Mouse (Mus musculus) limb, embryonic 12.5 days (tissue): Measurements from ENCODE around the gene Prr19. TPM values are rescaled to one million over a fixed set of nuclear protein-coding genes. Genes with fewer than 3 reads are reported as not detected.

Experiments used
- ATAC-seq: fragments of 200-750 bp; cut with Nextera tagmentation; 2 replicates; pipeline ENCODE4 v1.8.0; 2017; ENCODE audit warnings: low read depth, moderate TSS enrichment; ENCODE audit not compliant: insufficient number of reproducible peaks, insufficient read depth, low FRiP score, low TSS enrichment
- H3K27ac ChIP-seq: fragments of 300-500 bp; sonication (generic); 2 replicates; pipeline ENCODE4 v1.5.1; 2016; ENCODE audit warnings: mild to moderate bottlenecking, moderate library complexity
- H3K27me3 ChIP-seq: fragments of 300-500 bp; sonication (generic); 2 replicates; pipeline ENCODE4 v1.6.1; 2016; ENCODE audit warnings: mild to moderate bottlenecking, moderate library complexity
- H3K36me3 ChIP-seq: fragments of 300-500 bp; sonication (generic); 2 replicates; pipeline ENCODE4 v1.6.1; 2016; ENCODE audit warnings: mild to moderate bottlenecking, moderate library complexity
- H3K4me1 ChIP-seq: fragments of 300-500 bp; sonication (generic); replicated peaks from 2 replicates; pipeline ENCODE4 v1.6.1; 2016
- H3K4me2 ChIP-seq: fragments of 300-500 bp; sonication (generic); 2 replicates; pipeline ENCODE4 v1.6.1; 2016; ENCODE audit warnings: mild to moderate bottlenecking, moderate library complexity
- H3K4me3 ChIP-seq: fragments of 300-500 bp; sonication (generic); replicated peaks from 2 replicates; pipeline ENCODE4 v1.5.1; 2016; ENCODE audit warnings: mild to moderate bottlenecking
- H3K9ac ChIP-seq: fragments of 300-500 bp; sonication (generic); replicated peaks from 2 replicates; pipeline ENCODE4 v1.6.1; 2016; ENCODE audit warnings: mild to moderate bottlenecking, moderate library complexity
- H3K9me3 ChIP-seq: fragments of 300-500 bp; sonication (generic); 2 replicates; pipeline ENCODE4 v1.6.1; 2016; ENCODE audit warnings: mild to moderate bottlenecking, moderate library complexity
- WGBS: fragments of 180-500 bp; shearing (Covaris S2); methylation state at CpG from one replicate; pipeline ENCODE4 v1.1.7; 2016; 5-methylcytosine and 5-hydroxymethylcytosine counted together
- polyA plus RNA-seq: library from polyadenylated mRNA; unstranded; fragments of >200 nt; fragmentation: Nextera tagmentation; extraction: Ambion mirVana; gene quantifications from 2 replicates; pipeline ENCODE4 v1.2.1, GENCODE M21; 2016

Gene Prr19
- polyA plus RNA-seq, 1 experiment from 2014 or later, result 0.66 TPM

DNA sequence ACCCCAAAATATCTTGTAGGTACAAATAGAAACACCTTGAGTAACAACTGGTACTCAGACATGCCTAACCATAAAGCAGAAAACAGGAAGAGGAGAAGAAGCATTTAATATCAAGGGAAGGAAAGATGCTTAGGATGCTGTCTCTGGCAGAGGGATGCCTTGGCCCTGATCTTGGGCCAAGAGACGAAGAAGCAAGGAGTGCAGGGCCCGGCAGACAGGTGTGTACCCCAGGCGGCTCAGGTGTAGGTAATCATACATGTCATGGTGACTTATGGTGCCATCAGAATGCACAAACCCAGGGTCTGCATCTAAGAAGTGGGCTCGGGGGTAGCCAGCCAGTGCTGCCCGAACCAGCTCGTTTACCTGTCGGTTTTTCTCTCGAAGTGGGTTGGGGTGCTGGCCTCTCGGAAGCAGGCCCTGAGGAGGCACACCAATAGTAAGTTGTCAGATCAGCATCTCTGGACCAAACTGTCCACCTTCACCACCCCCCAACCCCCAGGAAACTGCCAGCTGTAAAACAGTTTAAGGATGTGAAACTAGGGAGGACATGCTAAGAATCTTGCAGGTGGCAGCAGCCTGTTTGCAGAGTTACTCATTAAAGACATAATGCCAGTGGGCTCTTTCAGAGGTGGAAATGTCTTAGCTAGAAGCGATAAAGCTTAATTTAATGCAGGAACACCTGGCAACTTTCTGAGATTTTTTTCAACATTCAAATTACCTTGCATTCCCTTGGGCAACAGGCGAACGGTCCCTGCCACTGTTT is 6.1 kb upstream of the Prr19 start:
- 87% methylated on average over 12 of the region's 12 CpGs for WGBS
- Histone ChIP-seq H3K4me3 (no peak overlapping the region), H3K27ac (no peak overlapping the region), H3K36me3 (peaks cover 62% of the 10 kb centered on the region), H3K27me3 (no peaks in the 10 kb centered on the region), H3K9me3 (no peaks in the 10 kb centered on the region), H3K4me2 (no peak overlapping the region), H3K9ac (no peak overlapping the region), H3K4me1 (peaks cover 19% of the 10 kb centered on the region)
- no peak for ATAC-seq

DNA sequence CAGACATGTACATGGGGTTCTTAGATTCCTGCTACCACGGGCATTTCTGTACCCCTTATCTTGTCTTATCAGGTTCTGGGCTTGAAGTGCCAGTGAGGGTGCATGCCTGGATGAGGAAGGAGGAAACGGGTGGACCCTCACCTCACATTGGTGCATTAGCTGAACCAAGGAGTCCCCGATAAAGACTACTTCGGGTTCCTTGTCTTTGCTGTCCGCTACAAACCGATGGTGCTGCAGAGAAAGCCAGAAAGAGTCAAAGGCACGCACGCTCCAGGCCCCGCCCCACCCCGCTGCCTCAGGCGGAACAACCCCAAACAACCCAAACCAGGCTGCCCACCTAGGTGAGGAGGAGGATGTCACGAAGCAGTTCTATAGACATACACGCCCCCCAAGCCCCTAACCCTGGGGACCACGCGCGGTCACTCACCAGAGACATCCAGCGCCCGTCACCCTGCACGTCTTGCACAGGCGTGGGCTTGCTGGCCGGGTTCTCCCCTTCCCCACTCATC is 4.2 kb upstream of the Prr19 start:
- H3K4me2 ChIP-seq, result peak overlapping the region; percentile 79
- under 1% methylated on average over 21 of the region's 21 CpGs for WGBS
- no peaks in the 10 kb centered on the region for H3K9me3 ChIP-seq
- peak overlapping the region; percentile 91 for H3K9ac ChIP-seq
- H3K4me3 ChIP-seq, result peak overlapping the region; percentile 87
- H3K4me1 ChIP-seq, result peaks cover 19% of the 10 kb centered on the region
- peaks cover 44% of the 10 kb centered on the region for H3K36me3 ChIP-seq
- H3K27me3 ChIP-seq, result no peaks in the 10 kb centered on the region
- H3K27ac ChIP-seq, result peak overlapping the region; percentile 97
- peak; percentile 21; the same call in 1 of the 2 replicates for ATAC-seq

DNA sequence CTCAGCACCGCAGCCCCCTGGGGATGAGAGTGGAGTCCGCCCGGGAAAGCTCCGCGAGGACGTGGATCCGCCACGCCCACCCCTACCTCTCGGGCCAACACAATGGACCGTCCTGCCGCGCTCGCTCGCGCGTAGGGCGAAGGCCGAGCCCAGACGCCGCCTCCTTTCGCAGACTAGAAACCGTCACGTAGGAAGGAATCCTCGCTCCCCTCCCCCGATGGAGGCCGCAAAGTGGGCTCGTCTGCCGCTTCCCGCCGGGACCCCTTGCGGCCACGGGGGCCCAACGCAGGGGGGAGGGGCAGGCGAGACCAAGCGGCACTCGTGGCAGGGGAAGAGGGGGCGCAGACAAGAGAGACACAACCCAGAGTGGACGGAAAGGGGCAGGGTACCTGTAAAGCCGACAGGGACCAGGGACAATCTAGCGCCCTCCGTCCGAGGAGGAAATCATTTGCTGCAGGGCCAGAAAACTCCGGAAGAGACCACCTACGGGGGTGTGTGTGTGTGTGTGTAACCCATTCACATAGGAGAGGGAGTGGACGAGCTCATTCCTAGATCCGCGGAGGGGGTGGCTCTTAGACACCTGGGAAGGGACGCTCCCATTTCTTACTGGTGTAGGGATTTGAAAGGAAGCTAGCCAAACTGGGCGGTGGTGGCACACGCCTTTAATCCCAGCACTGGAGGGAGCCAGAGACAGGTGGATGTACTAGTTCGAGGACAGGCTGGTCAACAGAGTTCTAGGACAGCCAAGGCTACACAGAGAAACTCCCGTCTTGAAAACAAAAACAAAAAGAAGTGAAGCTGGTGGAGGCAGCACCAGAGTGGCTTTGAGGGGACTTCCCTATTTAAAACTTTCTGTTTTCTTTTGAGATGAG is 3.5 kb upstream of the Prr19 start, which contains the start of gene Pafah1b3:
TSS of gene Pafah1b3 (minus strand) at position 533 of the 872 bp plus-strand sequence.
- under 1% methylated on average over 52 of the region's 52 CpGs for WGBS
- peak; percentile 93 for ATAC-seq
- peak within 1 kb of the TSS; percentile 87 for H3K4me3 ChIP-seq
- H3K4me2 ChIP-seq, result peak within 1 kb of the TSS; percentile 79
- peak within 1 kb of the TSS; percentile 91 for H3K9ac ChIP-seq
- H3K36me3 ChIP-seq, result peaks cover 37% of the 10 kb centered on the region
- no peaks in the 10 kb centered on the region for H3K27me3 ChIP-seq
- H3K4me1 ChIP-seq, result peaks cover 19% of the 10 kb centered on the region
- H3K9me3 ChIP-seq, result no peaks in the 10 kb centered on the region
- H3K27ac ChIP-seq, result peak within 1 kb of the TSS; percentile 97

DNA sequence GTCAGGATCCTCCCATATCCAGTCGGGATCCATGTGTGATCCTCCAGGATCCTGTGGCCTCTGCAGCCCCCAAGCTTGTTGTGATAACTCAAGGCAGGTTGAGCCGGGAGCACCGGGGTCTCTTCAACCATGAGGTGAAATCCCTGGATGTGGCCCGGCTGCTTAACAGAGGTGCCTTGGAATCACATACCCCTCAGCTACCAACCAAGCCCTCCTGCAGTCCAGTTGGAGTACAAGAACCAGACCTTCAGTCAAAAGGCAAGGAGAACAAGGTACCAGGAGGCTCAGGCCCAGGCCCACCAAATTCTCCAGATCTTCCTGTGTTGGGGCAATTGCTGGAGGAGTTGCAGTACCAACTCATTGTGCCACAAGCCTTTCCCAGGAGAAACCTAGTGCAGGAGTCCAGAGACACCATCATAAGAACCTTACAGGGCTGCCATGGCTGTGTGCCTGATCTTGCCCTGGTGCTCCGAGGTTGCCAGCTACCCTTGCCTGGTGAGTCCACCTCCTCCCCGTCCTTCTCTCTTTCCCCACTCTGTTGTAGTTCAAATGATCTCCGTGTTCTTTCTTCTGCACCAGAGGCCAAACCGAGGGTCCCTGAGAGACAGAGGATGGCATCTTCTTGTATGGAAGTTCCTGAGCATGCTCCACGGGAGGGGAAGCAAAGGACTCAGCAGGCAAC is 1.9 kb downstream of the Prr19 start:
- WGBS, result 55% methylated on average over 9 of the region's 9 CpGs

DNA sequence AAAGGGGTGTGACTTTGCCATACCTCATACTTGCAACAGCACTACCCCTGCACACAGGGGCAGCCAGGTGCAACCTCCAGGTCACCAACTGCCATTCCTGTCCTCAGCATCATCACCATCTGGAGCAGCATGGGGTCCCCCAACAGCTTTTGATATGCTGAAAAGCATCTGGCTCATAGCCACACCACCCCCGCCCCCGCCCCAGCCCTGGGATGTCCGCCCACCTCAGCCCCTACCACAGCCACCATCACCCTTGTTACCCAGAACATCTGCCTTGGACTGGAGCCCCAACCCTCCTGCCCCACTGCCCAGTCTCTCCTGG is 2.4 kb downstream of the Prr19 start:
- no peak for ATAC-seq
- Histone ChIP-seq H3K4me3 (no peak overlapping the region), H3K4me1 (peaks cover 11% of the 10 kb centered on the region), H3K9ac (no peak overlapping the region), H3K9me3 (no peaks in the 10 kb centered on the region), H3K27ac (no peak overlapping the region), H3K27me3 (peaks cover 31% of the 10 kb centered on the region), H3K4me2 (no peak overlapping the region), H3K36me3 (no peaks in the 10 kb centered on the region)
- WGBS, result 79% methylated on average over 3 of the region's 3 CpGs

More for the DNA sequence above, 1.9 kb downstream of the Prr19 start:
- H3K36me3 ChIP-seq, result no peaks in the 10 kb centered on the region
- no peak overlapping the region for H3K9ac ChIP-seq
- H3K9me3 ChIP-seq, result no peaks in the 10 kb centered on the region
- H3K4me3 ChIP-seq, result no peak overlapping the region
- no peak overlapping the region for H3K4me2 ChIP-seq
- no peak overlapping the region for H3K27ac ChIP-seq
- H3K27me3 ChIP-seq, result peaks cover 26% of the 10 kb centered on the region
- ATAC-seq, result no peak
- peaks cover 16% of the 10 kb centered on the region for H3K4me1 ChIP-seq

DNA sequence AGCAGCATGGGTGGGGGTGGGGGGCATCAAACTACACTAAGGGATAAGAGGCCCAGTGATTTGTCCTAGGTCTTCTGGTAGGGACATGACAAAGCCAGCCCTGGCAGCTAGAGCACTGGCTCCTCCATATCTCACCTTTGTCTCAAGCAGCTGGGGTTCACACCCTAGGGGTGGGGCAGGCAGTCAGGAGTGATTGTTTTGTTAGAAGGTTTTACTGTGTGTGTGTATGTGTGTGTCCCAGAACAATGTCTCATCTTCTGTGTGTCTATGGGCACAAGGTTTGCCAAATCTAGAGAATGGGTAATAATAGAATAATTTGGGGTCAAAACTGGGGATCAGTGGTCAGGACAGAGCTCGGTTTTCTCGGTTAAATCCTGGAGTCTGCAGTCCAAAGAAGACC is 4.3 kb downstream of the Prr19 start:
- Histone ChIP-seq H3K4me3 (peak overlapping the region; percentile 51), H3K9ac (no peak overlapping the region), H3K27ac (no peak overlapping the region), H3K9me3 (no peaks in the 10 kb centered on the region), H3K4me1 (peaks cover 10% of the 10 kb centered on the region; the same call in 1 of the 2 replicates), H3K4me2 (peak overlapping the region; percentile 96), H3K36me3 (no peaks in the 10 kb centered on the region), H3K27me3 (peaks cover 44% of the 10 kb centered on the region)
- WGBS, result 2% methylated on average over 2 of the region's 2 CpGs
- no peak for ATAC-seq

DNA sequence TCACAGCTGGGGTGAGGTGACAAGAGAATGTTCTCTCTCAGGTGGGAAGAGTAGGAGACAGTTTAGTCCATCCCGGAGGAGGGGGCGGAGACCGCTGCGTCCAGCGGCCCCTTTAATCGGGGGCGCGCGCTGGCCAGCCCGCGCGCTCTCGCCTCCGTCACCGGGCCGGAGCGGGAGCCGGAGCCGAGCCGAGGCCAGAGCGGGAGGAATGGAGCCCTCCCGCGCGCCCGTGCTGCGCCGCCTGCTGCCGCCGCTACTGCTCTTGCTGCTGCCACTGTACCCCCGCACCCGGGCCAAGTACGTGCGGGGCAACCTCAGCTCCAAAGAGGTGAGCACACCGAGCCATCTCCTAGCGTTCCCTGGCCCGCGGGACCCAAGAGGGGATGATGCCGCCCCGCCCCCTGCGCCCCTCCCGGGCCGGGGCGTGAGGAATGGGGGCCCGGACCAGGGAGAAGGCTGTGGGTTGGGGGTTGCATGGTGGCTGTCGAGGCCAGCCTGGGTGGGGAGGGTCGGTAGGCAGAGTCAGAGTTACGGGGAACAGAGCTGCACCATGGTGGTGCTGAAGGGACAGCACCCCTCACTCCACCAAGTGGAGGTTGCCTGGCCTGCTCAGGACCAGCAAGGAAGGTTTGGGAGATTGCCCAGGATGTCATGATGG is 4.9 kb downstream of the Prr19 start, which contains the start of gene Tmem145:
TSS of gene Tmem145 (plus strand) at position 151 of the 658 bp plus-strand sequence.
- H3K4me2 ChIP-seq, result peak within 1 kb of the TSS; percentile 96
- peak within 1 kb of the TSS; percentile 47; the same call in 1 of the 2 replicates for H3K9ac ChIP-seq
- peaks cover 10% of the 10 kb centered on the region; the same call in 1 of the 2 replicates for H3K4me1 ChIP-seq
- peak; percentile 49 for ATAC-seq
- H3K27ac ChIP-seq, result no peak within 1 kb of the TSS
- H3K27me3 ChIP-seq, result peaks cover 48% of the 10 kb centered on the region
- no peaks in the 10 kb centered on the region for H3K36me3 ChIP-seq
- peak within 1 kb of the TSS; percentile 51 for H3K4me3 ChIP-seq
- WGBS, result under 1% methylated on average over 46 of the region's 47 CpGs
- H3K9me3 ChIP-seq, result no peaks in the 10 kb centered on the region

DNA sequence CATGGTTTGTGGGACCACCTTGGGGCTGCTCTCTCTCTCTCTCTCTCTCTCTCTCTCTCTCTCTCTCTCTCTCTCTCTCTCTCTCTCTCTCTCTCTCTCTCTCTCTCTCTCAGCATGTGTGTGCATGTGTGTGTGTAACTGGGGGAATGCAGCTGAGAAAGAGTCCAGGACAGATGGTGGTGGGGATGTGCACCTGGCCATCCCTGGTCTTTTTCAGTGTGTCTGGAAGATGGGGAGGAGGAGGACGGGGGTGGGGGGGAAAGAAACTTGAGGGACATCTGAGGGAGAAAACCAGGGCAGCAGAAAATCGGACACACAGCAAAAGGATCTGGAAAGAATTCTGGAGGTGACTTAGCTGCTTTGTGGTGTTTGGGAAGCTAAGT is 5.4 kb downstream of the Prr19 start:
- peak overlapping the region; percentile 96 for H3K4me2 ChIP-seq
- no peak for ATAC-seq
- no peaks in the 10 kb centered on the region for H3K36me3 ChIP-seq
- peaks cover 53% of the 10 kb centered on the region for H3K27me3 ChIP-seq
- H3K4me3 ChIP-seq, result peak overlapping the region; percentile 51; the same call in 1 of the 2 replicates
- 32% methylated on average over 2 of the region's 2 CpGs for WGBS
- H3K27ac ChIP-seq, result no peak overlapping the region
- no peak overlapping the region for H3K9ac ChIP-seq
- no peaks in the 10 kb centered on the region for H3K9me3 ChIP-seq
- peaks cover 10% of the 10 kb centered on the region; the same call in 1 of the 2 replicates for H3K4me1 ChIP-seq

DNA sequence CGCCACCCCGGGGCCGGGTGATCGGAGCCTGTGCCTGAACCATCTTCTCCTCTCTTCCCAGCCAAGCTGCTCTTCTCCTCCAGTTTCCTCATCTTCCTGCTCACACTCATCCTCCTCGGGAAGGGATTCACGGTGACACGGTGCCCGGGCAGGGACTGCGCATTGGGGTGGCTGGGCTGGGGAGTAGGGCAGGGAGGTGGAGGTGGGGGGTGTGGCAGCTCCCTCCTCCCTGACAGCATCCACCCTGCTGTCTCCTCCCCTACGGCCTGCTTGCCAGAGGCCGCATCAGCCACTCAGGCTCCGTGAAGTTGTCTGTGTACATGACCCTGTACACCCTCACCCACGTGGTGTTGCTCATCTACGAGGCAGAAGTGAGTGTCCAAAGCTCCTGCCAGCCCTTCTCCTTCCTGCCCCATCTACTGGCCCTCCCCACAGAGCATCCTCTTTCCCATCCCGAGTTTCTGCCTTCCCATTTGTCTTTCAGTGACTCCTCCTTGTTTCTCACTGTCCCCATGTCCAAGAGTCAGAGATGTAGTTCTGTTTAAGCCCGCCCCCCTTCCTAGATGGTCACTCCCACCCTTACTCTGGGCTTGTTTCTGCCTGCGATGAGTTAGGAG is 7.6 kb downstream of the Prr19 start:
- no peak overlapping the region for H3K4me3 ChIP-seq
- no peak overlapping the region for H3K27ac ChIP-seq
- H3K9ac ChIP-seq, result no peak overlapping the region
- no peak overlapping the region for H3K4me2 ChIP-seq
- no peak for ATAC-seq
- no peaks in the 10 kb centered on the region for H3K36me3 ChIP-seq
- H3K27me3 ChIP-seq, result peaks cover 74% of the 10 kb centered on the region
- peaks cover 10% of the 10 kb centered on the region; the same call in 1 of the 2 replicates for H3K4me1 ChIP-seq
- H3K9me3 ChIP-seq, result no peaks in the 10 kb centered on the region
- 57% methylated on average over 17 of the region's 17 CpGs for WGBS

DNA sequence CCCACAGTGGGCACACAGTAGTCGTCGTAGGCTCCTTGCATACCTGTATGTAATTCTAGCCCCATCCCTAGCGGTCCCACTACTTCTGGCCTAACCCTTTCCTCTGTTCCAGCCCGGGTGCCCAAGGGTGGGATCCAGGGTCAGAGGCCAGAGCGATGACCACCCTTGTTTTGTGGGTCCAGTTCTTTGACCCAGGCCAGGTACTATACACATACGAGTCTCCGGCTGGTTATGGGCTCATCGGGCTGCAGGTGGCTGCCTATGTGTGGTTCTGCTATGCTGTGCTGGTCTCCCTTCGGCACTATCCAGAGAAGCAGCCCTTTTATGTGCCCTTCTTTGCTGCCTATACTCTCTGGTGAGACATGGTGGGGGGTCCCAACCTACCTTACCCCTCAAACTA is 8.2 kb downstream of the Prr19 start:
- no peak overlapping the region for H3K4me2 ChIP-seq
- WGBS, result 90% methylated on average over 9 of the region's 9 CpGs
- no peak for ATAC-seq
- H3K9ac ChIP-seq, result no peak overlapping the region
- H3K27me3 ChIP-seq, result peaks cover 78% of the 10 kb centered on the region
- no peak overlapping the region for H3K27ac ChIP-seq
- no peak overlapping the region for H3K4me3 ChIP-seq
- H3K4me1 ChIP-seq, result peaks cover 10% of the 10 kb centered on the region; the same call in 1 of the 2 replicates
- no peaks in the 10 kb centered on the region for H3K9me3 ChIP-seq
- no peaks in the 10 kb centered on the region for H3K36me3 ChIP-seq
